Mouse (Mus musculus) midbrain, embryonic 16.5 days (tissue): ENCODE measurements at regions not wholly inside any gene's neighbourhood (a gene's known extent, or its start where the extent isn't known, plus 50 kb on each side); places are given as distances from the start of the nearest gene placed in this dataset.

Experiments used
- ATAC-seq: fragments of 200-750 bp; cut with Nextera tagmentation; 2 replicates; pipeline ENCODE4 v1.8.0; 2017; ENCODE audit warnings: moderate TSS enrichment
- H3K27ac ChIP-seq: fragments of 300-500 bp; sonication (generic); 2 replicates; pipeline ENCODE4 v1.5.1; 2014; ENCODE audit warnings: mild to moderate bottlenecking, low read length, mixed read lengths
- H3K27me3 ChIP-seq: fragments of 300-500 bp; sonication (generic); 2 replicates; pipeline ENCODE4 v1.6.1; 2014; ENCODE audit warnings: low read depth, low read length, mixed read lengths; ENCODE audit not compliant: control insufficient read depth, insufficient read depth
- H3K36me3 ChIP-seq: fragments of 300-500 bp; sonication (generic); 2 replicates; pipeline ENCODE4 v1.6.1; 2014; ENCODE audit warnings: mild to moderate bottlenecking, low read length, moderate library complexity, mixed read lengths; ENCODE audit not compliant: control insufficient read depth, insufficient read depth
- H3K4me1 ChIP-seq: fragments of 300-500 bp; sonication (generic); 2 replicates; pipeline ENCODE4 v1.6.1; 2014; ENCODE audit warnings: mild to moderate bottlenecking, low read length, mixed read lengths; ENCODE audit not compliant: control insufficient read depth, insufficient read depth
- H3K4me2 ChIP-seq: fragments of 300-500 bp; sonication (generic); 2 replicates; pipeline ENCODE4 v1.6.1; 2014; ENCODE audit warnings: mild to moderate bottlenecking, low read length, mixed read lengths
- H3K4me3 ChIP-seq: fragments of 300-500 bp; sonication (generic); 2 replicates; pipeline ENCODE4 v1.5.1; 2014; ENCODE audit warnings: low read depth, mild to moderate bottlenecking, low read length, moderate library complexity, mixed read lengths
- H3K9ac ChIP-seq: fragments of 300-500 bp; sonication (generic); 2 replicates; pipeline ENCODE4 v1.6.1; 2014; ENCODE audit warnings: low read depth, low read length, mixed read lengths
- H3K9me3 ChIP-seq: fragments of 300-500 bp; sonication (generic); replicated peaks from 2 replicates; pipeline ENCODE4 v1.6.1; 2014; ENCODE audit warnings: mild to moderate bottlenecking, low read length, mixed read lengths; ENCODE audit not compliant: control insufficient read depth, poor library complexity, severe bottlenecking
- WGBS: fragments of 180-500 bp; shearing (Covaris S2); extraction: QIAGEN DNeasy Blood & Tissue Kit; methylation state at CpG from one replicate; pipeline ENCODE4 v1.1.7; 2014; 5-methylcytosine and 5-hydroxymethylcytosine counted together

- H3K27ac ChIP-seq = no peak overlapping the region
- peaks cover 2% of the 10 kb centered on the region for H3K4me1 ChIP-seq
- no peak overlapping the region for H3K9ac ChIP-seq
- 78% methylated on average over 17 of the region's 17 CpGs for WGBS
- H3K9me3 ChIP-seq = no peaks in the 10 kb centered on the region
- no peak overlapping the region for H3K4me2 ChIP-seq
- no peak for ATAC-seq
- no peaks in the 10 kb centered on the region for H3K27me3 ChIP-seq
- H3K36me3 ChIP-seq = no peaks in the 10 kb centered on the region
- no peak overlapping the region for H3K4me3 ChIP-seq
Measured at GRCm38 (mm10) chr15:59203097-59203849, 314.2 kb downstream of the Gm49356 start.

- Histone ChIP-seq H3K4me2 (no peak overlapping the region), H3K9me3 (no peaks in the 10 kb centered on the region), H3K27ac (no peak overlapping the region), H3K9ac (no peak overlapping the region), H3K4me1 (no peaks in the 10 kb centered on the region), H3K27me3 (no peaks in the 10 kb centered on the region), H3K36me3 (no peaks in the 10 kb centered on the region), H3K4me3 (no peak overlapping the region)
- ATAC-seq = no peak
- 77% methylated on average over 17 of the region's 17 CpGs for WGBS
Measured at GRCm38 (mm10) chr15:59203850-59204625, 314.9 kb downstream of the Gm49356 start.

GRCm38 (mm10) chr15:59205091-59205490 lies 316.0 kb downstream of the Gm49356 start:
- H3K27me3 ChIP-seq = no peaks in the 10 kb centered on the region
- H3K4me3 ChIP-seq = no peak overlapping the region
- no peaks in the 10 kb centered on the region for H3K36me3 ChIP-seq
- ATAC-seq = no peak
- H3K27ac ChIP-seq = no peak overlapping the region
- H3K9me3 ChIP-seq = no peaks in the 10 kb centered on the region
- no peaks in the 10 kb centered on the region for H3K4me1 ChIP-seq
- no peak overlapping the region for H3K9ac ChIP-seq
- 84% methylated on average over 3 of the region's 3 CpGs for WGBS
- H3K4me2 ChIP-seq = no peak overlapping the region

- 94% methylated on average over 7 of the region's 7 CpGs for WGBS
- Histone ChIP-seq H3K4me1 (no peaks in the 10 kb centered on the region), H3K36me3 (no peaks in the 10 kb centered on the region), H3K9me3 (no peaks in the 10 kb centered on the region), H3K4me3 (no peak overlapping the region), H3K27me3 (no peaks in the 10 kb centered on the region), H3K27ac (no peak overlapping the region), H3K9ac (no peak overlapping the region), H3K4me2 (no peak overlapping the region)
- no peak for ATAC-seq
Measured at GRCm38 (mm10) chr15:59205544-59205943, 316.4 kb downstream of the Gm49356 start.

GRCm38 (mm10) chr15:59206636-59207035 lies 317.5 kb downstream of the Gm49356 start:
- no peak for ATAC-seq
- H3K27me3 ChIP-seq = no peaks in the 10 kb centered on the region
- no peak overlapping the region for H3K27ac ChIP-seq
- no peaks in the 10 kb centered on the region for H3K36me3 ChIP-seq
- H3K4me2 ChIP-seq = no peak overlapping the region
- 71% methylated on average over 7 of the region's 7 CpGs for WGBS
- no peaks in the 10 kb centered on the region for H3K4me1 ChIP-seq
- no peak overlapping the region for H3K9ac ChIP-seq
- no peak overlapping the region for H3K4me3 ChIP-seq
- no peaks in the 10 kb centered on the region for H3K9me3 ChIP-seq

- Histone ChIP-seq H3K4me3 (no peak overlapping the region), H3K27me3 (no peaks in the 10 kb centered on the region), H3K36me3 (no peaks in the 10 kb centered on the region), H3K9ac (no peak overlapping the region), H3K4me2 (no peak overlapping the region), H3K27ac (no peak overlapping the region), H3K9me3 (no peaks in the 10 kb centered on the region), H3K4me1 (no peaks in the 10 kb centered on the region)
- 72% methylated on average over 4 of the region's 4 CpGs for WGBS
- ATAC-seq = no peak
Measured at GRCm38 (mm10) chr15:59207976-59208375, 318.9 kb downstream of the Gm49356 start.

- Histone ChIP-seq H3K27ac (no peak overlapping the region), H3K4me1 (no peaks in the 10 kb centered on the region), H3K4me2 (no peak overlapping the region), H3K36me3 (no peaks in the 10 kb centered on the region), H3K9ac (no peak overlapping the region), H3K27me3 (no peaks in the 10 kb centered on the region), H3K4me3 (no peak overlapping the region), H3K9me3 (no peaks in the 10 kb centered on the region)
- no peak for ATAC-seq
- WGBS = 72% methylated on average over 3 of the region's 3 CpGs
Measured at GRCm38 (mm10) chr15:59212362-59212761, 323.3 kb downstream of the Gm49356 start.

GRCm38 (mm10) chr15:59214096-59214495 lies 325.0 kb downstream of the Gm49356 start:
- Histone ChIP-seq H3K27me3 (no peaks in the 10 kb centered on the region), H3K36me3 (no peaks in the 10 kb centered on the region), H3K4me2 (no peak overlapping the region), H3K4me3 (no peak overlapping the region), H3K9me3 (no peaks in the 10 kb centered on the region), H3K4me1 (no peaks in the 10 kb centered on the region), H3K9ac (no peak overlapping the region), H3K27ac (no peak overlapping the region)
- 90% methylated on average over 4 of the region's 4 CpGs for whole genome bisulfite sequencing
- no peak for ATAC-seq

GRCm38 (mm10) chr15:59215239-59215638 lies 326.1 kb downstream of the Gm49356 start:
- no peak overlapping the region for H3K9ac ChIP-seq
- H3K9me3 ChIP-seq = no peaks in the 10 kb centered on the region
- H3K4me3 ChIP-seq = no peak overlapping the region
- no peak overlapping the region for H3K4me2 ChIP-seq
- no peaks in the 10 kb centered on the region for H3K36me3 ChIP-seq
- WGBS = 86% methylated on average over 4 of the region's 4 CpGs
- H3K4me1 ChIP-seq = no peaks in the 10 kb centered on the region
- H3K27me3 ChIP-seq = no peaks in the 10 kb centered on the region
- no peak overlapping the region for H3K27ac ChIP-seq
- no peak for ATAC-seq
